16 mouse cellular contexts compared by ENCODE assay signal in genomic region chr13:95820071-95820470, GRCm38 (mm10).
DNase-seq lines count a peak whose midpoint lies in the region; ATAC-seq lines count a peak whose summit lies in the region.
"Had no signal": no experiment of that assay in that cellular context is flagged by ENCODE, and none has a peak within 500 bp of the region (broad histone marks: within the 10 kb centered on the region; RNA-seq: fewer than 3 reads in every experiment).

No protein-coding gene starts in this region.

- no peak for ATAC-seq in hindbrain, embryonic 11.5 days (ENCODE audit: low FRiP score)
- ATAC-seq in kidney, embryonic 15.5 days (replicated peaks; ENCODE audit: low FRiP score), result no peak

- H3K27ac ChIP-seq in hindbrain, embryonic 11.5 days (ENCODE audit: low read depth, low read length), result no peak overlapping the region
- H3K27ac ChIP-seq in kidney, embryonic 15.5 days, result no peak overlapping the region
- H3K27ac ChIP-seq: forebrain, embryonic 10.5 days; liver, embryonic 14.5 days had no signal

- WGBS in hindbrain, embryonic 11.5 days, result 92% methylated on average over 9 of the region's 9 CpGs
- 93% methylated on average over 9 of the region's 9 CpGs for WGBS in kidney, embryonic 15.5 days

- H3K9ac ChIP-seq in hindbrain, embryonic 11.5 days (ENCODE audit: low read depth, low read length), result no peak overlapping the region
- no peak overlapping the region for H3K9ac ChIP-seq in kidney, embryonic 15.5 days
- H3K9ac ChIP-seq: liver, embryonic 14.5 days had no signal

- H3K4me3 ChIP-seq in hindbrain, embryonic 11.5 days (ENCODE audit: low read depth, low read length), result no peak overlapping the region
- no peak overlapping the region for H3K4me3 ChIP-seq in kidney, embryonic 15.5 days (replicated peaks)
- H3K4me3 ChIP-seq: forebrain, embryonic 10.5 days had no signal

- DNase-seq in adrenal gland, adult 2 months, result peak; percentile 78
- DNase-seq in adrenal gland, postnatal 4 days (ENCODE audit: low spot score in 2 of 2), result no peak
- peak; percentile 93 for DNase-seq in right cerebral cortex, adult 18-20 months
- no peak for DNase-seq in right cerebral cortex, postnatal 4 days
- peak; percentile 37 to 91 for DNase-seq in left cerebral cortex, adult 8-10 months (ENCODE audit: low spot score in 2 of 2)
- DNase-seq in urinary bladder, postnatal 4 days (ENCODE audit: low spot score in 2 of 2), result no peak
- no peak for DNase-seq in hindbrain, embryonic 11.5 days (ENCODE audit: low spot score)
- DNase-seq: cerebellum, postnatal 25 days; heart, postnatal 10 days; kidney, adult 9 months; lung, postnatal 14 days; thymus, postnatal 36 days had no signal

- no peak overlapping the region for H3K4me2 ChIP-seq in hindbrain, embryonic 11.5 days (replicated peaks; ENCODE audit: low read depth, low read length)
- H3K4me2 ChIP-seq in kidney, embryonic 15.5 days, result no peak overlapping the region
- H3K4me2 ChIP-seq: midbrain, embryonic 11.5 days had no signal

- H3K4me1 ChIP-seq in hindbrain, embryonic 11.5 days (replicated peaks; ENCODE audit: control insufficient read depth, insufficient read depth, low read length), result no peaks in the 10 kb centered on the region
- peaks cover 3% of the 10 kb centered on the region; the same call in 1 of the 2 replicates for H3K4me1 ChIP-seq in kidney, embryonic 15.5 days

- H3K36me3 ChIP-seq in hindbrain, embryonic 11.5 days (ENCODE audit: control insufficient read depth, insufficient read depth, low read length), result no peaks in the 10 kb centered on the region
- no peaks in the 10 kb centered on the region for H3K36me3 ChIP-seq in kidney, embryonic 15.5 days

- H3K9me3 ChIP-seq in hindbrain, embryonic 11.5 days (ENCODE audit: control insufficient read depth, low read length), result no peaks in the 10 kb centered on the region
- no peaks in the 10 kb centered on the region for H3K9me3 ChIP-seq in kidney, embryonic 15.5 days (replicated peaks)
- H3K9me3 ChIP-seq: forebrain, embryonic 10.5 days had no signal

- no peaks in the 10 kb centered on the region for H3K27me3 ChIP-seq in hindbrain, embryonic 11.5 days (ENCODE audit: control insufficient read depth, insufficient read depth, low read length)
- no peaks in the 10 kb centered on the region for H3K27me3 ChIP-seq in kidney, embryonic 15.5 days

Comparison
In these comparisons a context has a peak if more than half of its experiments do, and no peak if none do; other contexts are left out.
1. DNase-seq: peak in adrenal gland, adult 2 months (single experiment), right cerebral cortex, adult 18-20 months (single experiment) and left cerebral cortex, adult 8-10 months (2 of 2); none in adrenal gland, postnatal 4 days (0 of 2), right cerebral cortex, postnatal 4 days (single experiment), urinary bladder, postnatal 4 days (0 of 2) and hindbrain, embryonic 11.5 days (single experiment).